13 mouse cellular contexts compared by ENCODE assay signal in genomic region chr9:18229933-18230332, GRCm38 (mm10).
DNase-seq lines count a peak whose midpoint lies in the region; ATAC-seq and TF ChIP-seq lines count a peak whose summit lies in the region.
"Had no signal": no experiment of that assay in that cellular context is flagged by ENCODE, and none has a peak within 500 bp of the region (broad histone marks: within the 10 kb centered on the region; RNA-seq: fewer than 3 reads in every experiment).

No protein-coding gene starts in this region.

- intact Hi-C loops in heart, postnatal 25 days (cut with DNase I): no loop called here

- DNase-seq in layer of hippocampus, adult 2 months (ENCODE audit: low spot score in 2 of 2): peak in 1 of 2 experiments; percentile 10
- no peak for DNase-seq in layer of hippocampus, postnatal 10 days (ENCODE audit: low spot score in 2 of 2)
- DNase-seq in 416B (ENCODE audit: low read depth) (peak; percentile 48), ES-E14 (ENCODE audit: low read depth, low spot score) (peak; percentile 13)
- DNase-seq in embryonic facial prominence, embryonic 14.5 days (ENCODE audit: low spot score): peak; percentile 37
- no peak for DNase-seq in thymus, postnatal 4 days
- DNase-seq in heart, postnatal 25 days (ENCODE audit: low spot score): no peak
- DNase-seq: cerebellum, adult 18-20 months; heart, postnatal 10 days; kidney, postnatal 4 days had no signal

- H3K4me1 ChIP-seq in ES-E14 (ENCODE audit: control insufficient read depth in 2 of 2, insufficient read depth in 2 of 2, low read length in 2 of 2, poor library complexity in 1 of 2): no peaks in the 10 kb centered on the region
- no peaks in the 10 kb centered on the region for H3K4me1 ChIP-seq in embryonic facial prominence, embryonic 14.5 days (ENCODE audit: control insufficient read depth, insufficient read depth, low read length)
- H3K4me1 ChIP-seq: liver, embryonic 15.5 days had no signal

- H3K4me2 ChIP-seq in embryonic facial prominence, embryonic 14.5 days (ENCODE audit: low read depth, low read length): no peak overlapping the region
- H3K4me2 ChIP-seq: liver, embryonic 15.5 days had no signal

- H3K4me3 ChIP-seq in layer of hippocampus, adult 2 months: no peak overlapping the region
- no peak overlapping the region for H3K4me3 ChIP-seq in ES-E14 (ENCODE audit: insufficient read depth in 1 of 2, low read depth in 1 of 2, low read length in 2 of 2, poor library complexity in 1 of 2, severe bottlenecking in 1 of 2)
- H3K4me3 ChIP-seq in embryonic facial prominence, embryonic 14.5 days (ENCODE audit: low read depth, low read length): no peak overlapping the region
- H3K4me3 ChIP-seq: liver, embryonic 15.5 days; myocyte had no signal

- H3K36me3 ChIP-seq in ES-E14 (ENCODE audit: control insufficient read depth, insufficient read depth, low read length, poor library complexity, severe bottlenecking): no peaks in the 10 kb centered on the region
- no peaks in the 10 kb centered on the region for H3K36me3 ChIP-seq in embryonic facial prominence, embryonic 14.5 days (ENCODE audit: control insufficient read depth, insufficient read depth, low read length)
- H3K36me3 ChIP-seq: liver, embryonic 15.5 days had no signal

- in situ Hi-C loops in ES-E14 (cut with MboI; ENCODE audit: low sequenced_read_pairs in 2 of 2, unreplicated experiment in 2 of 2): no loop called here

- no peaks in the 10 kb centered on the region for H3K9me3 ChIP-seq in ES-E14 (ENCODE audit: control insufficient read depth, insufficient read depth, low read depth, low read length)
- no peaks in the 10 kb centered on the region for H3K9me3 ChIP-seq in embryonic facial prominence, embryonic 14.5 days (ENCODE audit: control insufficient read depth, low read length)
- H3K9me3 ChIP-seq: liver, embryonic 15.5 days had no signal

- ATAC-seq in embryonic facial prominence, embryonic 14.5 days (ENCODE audit: low read depth): no peak
- ATAC-seq: activated CD4-positive, CD25-positive, alpha-beta regulatory T cell, adult 4 months had no signal

- no peak overlapping the region for H3K27ac ChIP-seq in layer of hippocampus, adult 2 months
- H3K27ac ChIP-seq in ES-E14 (ENCODE audit: insufficient read depth, low read depth, low read length, poor library complexity, severe bottlenecking): no peak overlapping the region
- no peak overlapping the region for H3K27ac ChIP-seq in embryonic facial prominence, embryonic 14.5 days (replicated peaks; ENCODE audit: low read depth, low read length)
- H3K27ac ChIP-seq: liver, embryonic 15.5 days had no signal

- WGBS in embryonic facial prominence, embryonic 14.5 days: 2% methylated on average over 1 of the region's 1 CpGs

- TF ChIP-seq CTCF in layer of hippocampus, adult 2 months (conservative IDR thresholded peaks at IDR 0.05): peak; percentile 87

- H3K9ac ChIP-seq in ES-E14 (ENCODE audit: insufficient read depth, low read depth, low read length, poor library complexity, severe bottlenecking): no peak overlapping the region
- H3K9ac ChIP-seq in embryonic facial prominence, embryonic 14.5 days (ENCODE audit: low read depth, low read length): no peak overlapping the region
- H3K9ac ChIP-seq: liver, embryonic 15.5 days had no signal

- H3K27me3 ChIP-seq in embryonic facial prominence, embryonic 14.5 days (replicated peaks; ENCODE audit: control insufficient read depth, insufficient read depth, low read length): no peaks in the 10 kb centered on the region
- H3K27me3 ChIP-seq: liver, embryonic 15.5 days had no signal

TF ChIP-seq in ES-E14, 5 proteins besides CTCF, POLR2A, EP300 and RAD21:
- TF ChIP-seq CHD2 (IDR thresholded peaks at IDR 0.05; ENCODE audit: low read depth, low read length): no peak
- peak; percentile 95 for TF ChIP-seq ZC3H11A (IDR thresholded peaks at IDR 0.05; ENCODE audit: borderline replicate concordance, low read depth, low read length)
- no peak for TF ChIP-seq HCFC1 (IDR thresholded peaks at IDR 0.05; ENCODE audit: borderline replicate concordance, insufficient read depth, low read length)
- no peak for TF ChIP-seq MAFK (IDR thresholded peaks at IDR 0.05; ENCODE audit: insufficient read depth, low read depth, low read length)
- TF ChIP-seq ZNF384 (IDR thresholded peaks at IDR 0.05; ENCODE audit: low read depth, low read length): 0 out of 2 replicates have a peak, but pooled peaks have one; percentile 23

Comparison
In these comparisons a context has a peak if more than half of its experiments do, and no peak if none do; other contexts are left out.
1. DNase-seq: peak in 416B (single experiment), ES-E14 (single experiment) and embryonic facial prominence, embryonic 14.5 days (single experiment); none in layer of hippocampus, postnatal 10 days (0 of 2), thymus, postnatal 4 days (single experiment) and heart, postnatal 25 days (single experiment).